Mouse (Mus musculus) liver, postnatal 0 days (tissue): ENCODE results near the gene C8a. TPM values are rescaled to one million over a fixed set of nuclear protein-coding genes. Genes with fewer than 3 reads are reported as not detected.
A peak's percentile ranks its signal among the peaks of the same experiment; 100 is the strongest.

Experiments
- ATAC-seq: fragments of 200-750 bp; cut with Nextera tagmentation; 2 replicates; pipeline ENCODE4 v1.8.0; 2017; ENCODE audit warnings: mild to moderate bottlenecking, moderate library complexity
- DNase-seq: peaks from one replicate; pipeline ENCODE4 v3.0.0-alpha.2; 2016
- H3K27ac ChIP-seq: fragments of 300-500 bp; sonication (generic); 2 replicates; pipeline ENCODE4 v1.5.1; 2014; ENCODE audit warnings: antibody characterized with exemption, moderate library complexity, mild to moderate bottlenecking, low read depth
- H3K27me3 ChIP-seq: fragments of 300-500 bp; sonication (generic); 2 replicates; pipeline ENCODE4 v1.6.1; 2014; ENCODE audit warnings: low read length, control low read depth, mixed read lengths; ENCODE audit not compliant: insufficient read depth
- H3K36me3 ChIP-seq: fragments of 300-500 bp; sonication (generic); replicated peaks from 2 replicates; pipeline ENCODE4 v1.6.1; 2014; ENCODE audit warnings: mild to moderate bottlenecking, control low read depth, low read length, moderate library complexity, mixed read lengths; ENCODE audit not compliant: insufficient read depth
- H3K4me1 ChIP-seq: fragments of 300-500 bp; sonication (generic); 2 replicates; pipeline ENCODE4 v1.6.1; 2014; ENCODE audit warnings: antibody characterized with exemption, mild to moderate bottlenecking, control low read depth; ENCODE audit not compliant: insufficient read depth
- H3K4me2 ChIP-seq: fragments of 300-500 bp; sonication (generic); 2 replicates; pipeline ENCODE4 v1.6.1; 2014; ENCODE audit warnings: low read depth, mild to moderate bottlenecking, low read length, moderate library complexity, mixed read lengths
- H3K4me3 ChIP-seq: fragments of 300-500 bp; sonication (generic); 2 replicates; pipeline ENCODE4 v1.5.1; 2014; ENCODE audit warnings: low read depth, low read length
- H3K9ac ChIP-seq: fragments of 300-500 bp; sonication (generic); replicated peaks from 2 replicates; pipeline ENCODE4 v1.6.1; 2014; ENCODE audit warnings: mild to moderate bottlenecking, moderate library complexity
- H3K9me3 ChIP-seq: fragments of 300-500 bp; sonication (generic); 2 replicates; pipeline ENCODE4 v1.6.1; 2016; ENCODE audit warnings: mild to moderate bottlenecking, control low read depth, low read length, mixed read lengths
- CTCF ChIP-seq: sonication (generic); IDR thresholded peaks from 2 replicates; pipeline ENCODE4 v1.5.1; 2016; ENCODE audit warnings: antibody characterized with exemption, low read depth
- EP300 ChIP-seq: IDR thresholded peaks from 2 replicates; pipeline ENCODE4 v1.6.1; 2016; ENCODE audit warnings: antibody characterized with exemption, low read depth, mild to moderate bottlenecking
- WGBS: fragments of 180-500 bp; shearing (Covaris S2); extraction: QIAGEN DNeasy Blood & Tissue Kit; methylation state at CpG from one replicate; pipeline ENCODE4 v1.1.7; 2014; ENCODE audit not compliant: insufficient replicate concordance; 5-methylcytosine and 5-hydroxymethylcytosine counted together
- polyA plus RNA-seq: library from polyadenylated mRNA; unstranded; fragments of >200 nt; fragmentation: Nextera tagmentation; extraction: Ambion mirVana; gene quantifications from 2 replicates; pipeline ENCODE4 v1.2.1, GENCODE M21; 2015

The C8a gene
- polyA plus RNA-seq, 1 experiment from 2014 or later: 33.1 TPM

DNA sequence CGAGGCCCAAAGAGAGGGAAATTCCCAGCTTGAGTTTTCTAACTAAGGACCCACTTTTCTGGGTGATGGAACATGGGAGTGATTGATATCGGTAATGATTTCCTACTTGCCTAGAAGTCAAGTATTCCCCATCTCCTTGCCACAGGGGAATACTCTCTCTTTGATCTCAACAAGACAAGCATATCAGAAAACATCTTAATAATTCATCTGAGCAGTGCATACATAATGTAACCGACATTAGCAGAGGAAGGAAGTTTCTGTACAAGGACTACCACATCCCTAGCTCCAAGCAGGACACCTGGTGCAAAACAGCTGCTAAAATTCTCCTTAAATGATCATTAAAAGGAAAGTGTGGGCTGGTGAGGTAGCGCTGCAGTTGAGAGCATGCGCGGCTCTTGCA, 28.9 kb upstream of the C8a start:
- Histone ChIP-seq H3K4me2 (no peak overlapping the region), H3K9me3 (no peaks in the 10 kb centered on the region), H3K27ac (no peak overlapping the region), H3K4me3 (no peak overlapping the region), H3K27me3 (no peaks in the 10 kb centered on the region), H3K4me1 (no peaks in the 10 kb centered on the region), H3K9ac (no peak overlapping the region), H3K36me3 (no peaks in the 10 kb centered on the region)
- TF ChIP-seq EP300 (no peak), CTCF (no peak)
- DNase-seq (no peak), ATAC-seq (no peak)
- 85% methylated on average over 6 of the region's 6 CpGs for WGBS

DNA sequence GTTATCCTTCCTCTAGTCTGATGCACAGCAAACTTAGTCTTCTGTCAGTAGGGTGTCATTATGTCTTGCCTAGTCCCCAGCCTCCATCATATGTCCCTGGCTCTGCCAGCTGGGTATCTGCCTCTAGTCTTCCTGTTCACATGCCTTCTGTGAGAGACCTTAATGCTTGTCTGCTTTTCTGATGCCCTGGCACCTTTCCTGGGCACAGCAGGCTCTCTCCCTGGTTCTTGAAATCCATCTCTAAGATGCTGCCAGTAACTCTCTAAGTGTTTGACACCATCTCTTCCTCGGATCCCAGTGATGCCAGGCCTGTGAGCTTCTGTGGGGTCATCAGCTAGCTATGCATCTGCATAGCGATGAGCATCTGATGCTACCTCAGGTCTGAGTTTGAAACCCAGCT, 26.6 kb upstream of the C8a start:
- no peak overlapping the region for H3K4me3 ChIP-seq

DNA sequence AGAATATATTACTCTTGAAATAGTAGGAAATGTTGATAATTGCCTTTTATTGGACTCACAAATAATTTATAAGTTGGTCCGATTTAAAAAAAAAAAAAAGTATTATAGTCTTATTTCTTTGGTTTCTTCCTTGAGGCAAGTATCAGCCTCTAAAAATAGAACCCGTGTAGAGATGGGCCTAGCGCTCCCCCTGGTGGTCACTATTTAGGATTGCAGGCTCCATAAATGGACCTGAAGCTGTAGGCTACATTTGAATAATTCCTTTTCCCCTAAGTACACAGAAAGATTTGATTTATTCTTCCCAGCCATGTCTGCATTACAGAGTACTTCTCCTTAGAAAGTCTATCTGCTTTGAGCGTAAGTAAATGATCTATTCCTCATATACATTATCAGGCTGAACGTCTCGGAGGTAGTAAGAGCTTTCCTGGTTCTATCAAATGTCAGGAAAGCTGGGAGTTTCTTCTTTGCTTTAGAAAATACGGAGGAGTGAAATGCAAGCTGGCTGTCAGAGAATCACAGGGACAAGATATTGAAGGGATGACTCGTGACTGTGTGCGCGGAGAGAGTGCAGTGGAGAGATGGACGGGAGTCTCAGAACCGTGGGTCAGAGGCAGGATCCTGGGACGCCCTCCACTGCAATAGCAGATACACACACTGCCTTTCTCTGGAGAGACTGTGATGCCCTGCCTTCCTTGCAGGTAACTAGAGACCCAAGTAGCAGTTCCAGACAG, 18.0 kb upstream of the C8a start:
- TF ChIP-seq EP300: no peak
- peak; percentile 87 for TF ChIP-seq CTCF
- H3K4me3 ChIP-seq: no peak overlapping the region
- DNase-seq: peak; percentile 49

More for the DNA sequence above, 26.6 kb upstream of the C8a start:
- 65% methylated on average over 2 of the region's 2 CpGs for WGBS
- Histone ChIP-seq H3K9ac (no peak overlapping the region), H3K27me3 (no peaks in the 10 kb centered on the region), H3K9me3 (no peaks in the 10 kb centered on the region), H3K27ac (no peak overlapping the region), H3K36me3 (no peaks in the 10 kb centered on the region), H3K4me2 (no peak overlapping the region), H3K4me1 (no peaks in the 10 kb centered on the region)
- ATAC-seq (no peak), DNase-seq (no peak)
- no peak for TF ChIP-seq EP300
- no peak for TF ChIP-seq CTCF

DNA sequence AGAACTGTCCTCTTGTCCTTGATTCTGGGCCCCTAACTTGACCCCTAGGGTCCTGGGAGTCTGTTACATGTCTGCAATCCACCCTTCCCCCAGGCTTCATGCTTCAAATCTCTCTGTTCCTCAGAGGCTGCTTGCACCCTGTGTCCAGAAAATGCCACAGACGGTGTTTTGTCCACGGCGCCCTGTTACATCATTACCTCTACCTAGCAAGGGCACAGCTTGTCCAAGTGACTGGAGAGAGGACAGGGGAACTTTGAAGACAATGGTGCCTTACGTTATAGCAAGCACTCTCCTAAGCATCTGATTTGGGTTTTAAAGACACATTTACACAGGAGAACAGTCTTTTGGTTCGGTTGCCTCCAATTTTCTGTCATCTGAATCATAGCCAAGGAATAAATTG, 17.4 kb upstream of the C8a start:
- TF ChIP-seq EP300 (no peak), CTCF (no peak)
- Histone ChIP-seq H3K4me2 (no peak overlapping the region), H3K27ac (no peak overlapping the region), H3K36me3 (no peaks in the 10 kb centered on the region), H3K9me3 (no peaks in the 10 kb centered on the region), H3K27me3 (no peaks in the 10 kb centered on the region), H3K4me3 (no peak overlapping the region), H3K4me1 (no peaks in the 10 kb centered on the region; the same call in 1 of the 2 replicates), H3K9ac (no peak overlapping the region)
- WGBS: 70% methylated on average over 5 of the region's 5 CpGs
- ATAC-seq: no peak
- no peak for DNase-seq

More for the DNA sequence above, 18.0 kb upstream of the C8a start:
- no peak overlapping the region for H3K9ac ChIP-seq
- ATAC-seq: no peak
- no peaks in the 10 kb centered on the region for H3K27me3 ChIP-seq
- no peaks in the 10 kb centered on the region for H3K36me3 ChIP-seq
- no peaks in the 10 kb centered on the region for H3K9me3 ChIP-seq
- no peaks in the 10 kb centered on the region; the same call in 1 of the 2 replicates for H3K4me1 ChIP-seq
- H3K4me2 ChIP-seq: no peak overlapping the region
- no peak overlapping the region for H3K27ac ChIP-seq
- WGBS: 53% methylated on average over 13 of the region's 13 CpGs

DNA sequence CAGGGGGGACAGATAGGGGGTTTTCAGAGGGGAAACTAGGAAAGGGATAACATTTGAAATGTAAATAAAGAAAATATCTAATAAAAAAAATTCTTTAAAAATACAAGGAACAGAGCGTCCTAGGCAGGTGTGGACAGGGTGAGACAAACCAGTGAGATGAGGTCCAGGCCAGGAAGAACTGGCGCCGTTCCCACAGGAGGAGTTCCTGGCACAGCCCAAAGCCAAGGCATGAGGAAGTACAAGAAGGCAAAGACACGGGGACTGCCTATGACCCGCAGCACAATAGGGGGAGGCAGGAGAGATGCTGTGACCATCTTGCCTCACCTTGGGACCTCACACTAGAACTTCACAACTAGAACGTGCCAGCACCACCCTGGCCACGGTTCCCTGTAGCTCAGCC, 15.5 kb upstream of the C8a start:
- no peak for TF ChIP-seq EP300
- DNase-seq (no peak), ATAC-seq (no peak)
- Histone ChIP-seq H3K27me3 (no peaks in the 10 kb centered on the region), H3K4me1 (no peaks in the 10 kb centered on the region; the same call in 1 of the 2 replicates), H3K9ac (no peak overlapping the region), H3K27ac (no peak overlapping the region), H3K36me3 (no peaks in the 10 kb centered on the region), H3K9me3 (no peaks in the 10 kb centered on the region), H3K4me2 (no peak overlapping the region), H3K4me3 (no peak overlapping the region)
- WGBS: 63% methylated on average over 7 of the region's 7 CpGs

DNA sequence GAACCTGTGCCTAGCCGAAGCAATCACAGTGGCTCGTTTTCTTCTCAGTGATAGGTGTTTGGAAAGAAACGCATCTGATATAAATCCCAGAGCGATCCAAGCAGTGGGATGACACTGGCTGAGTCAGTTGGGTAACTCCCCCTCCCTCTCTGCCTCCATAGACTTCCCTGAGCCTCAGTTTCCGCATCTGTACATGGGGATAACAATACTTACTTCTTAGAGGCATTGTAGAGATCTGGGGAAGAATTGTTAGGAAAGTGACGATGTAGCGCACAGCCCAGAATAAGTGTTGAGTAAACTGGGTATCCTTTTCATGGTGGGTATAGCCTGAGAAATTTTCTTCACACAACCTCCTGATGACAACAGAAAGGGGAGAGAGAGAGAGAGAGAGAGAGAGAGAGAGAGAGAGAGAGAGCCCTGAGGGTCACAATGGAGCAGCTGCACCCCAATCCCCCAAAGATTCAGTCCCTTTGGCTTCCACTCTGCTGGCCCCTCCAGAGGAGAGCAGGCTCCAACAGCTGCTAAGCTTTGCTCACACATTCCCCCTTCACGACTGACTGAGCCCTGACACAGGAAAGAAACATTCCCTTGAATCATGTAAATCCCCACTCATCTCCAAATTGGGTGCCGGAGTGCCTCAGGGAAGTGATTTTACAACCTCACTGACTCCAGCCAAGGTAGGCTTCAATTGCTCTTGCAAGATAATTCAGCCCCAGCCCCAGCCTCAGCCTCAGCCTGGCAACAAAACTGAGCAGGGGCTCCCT, 12.5 kb upstream of the C8a start:
- WGBS: 73% methylated on average over 9 of the region's 9 CpGs
- Histone ChIP-seq H3K27me3 (no peaks in the 10 kb centered on the region), H3K36me3 (no peaks in the 10 kb centered on the region), H3K27ac (no peak overlapping the region), H3K9ac (no peak overlapping the region), H3K4me3 (no peak overlapping the region), H3K4me2 (no peak overlapping the region), H3K4me1 (no peaks in the 10 kb centered on the region; the same call in 1 of the 2 replicates), H3K9me3 (no peaks in the 10 kb centered on the region)
- TF ChIP-seq CTCF (no peak), EP300 (no peak)
- DNase-seq: no peak
- ATAC-seq: no peak
